Mouse (Mus musculus): ENCODE measurements around the gene Rfx2. TPM values are rescaled to one million over a fixed set of nuclear protein-coding genes. Genes with fewer than 3 reads are reported as not detected.

The Rfx2 gene
- polyA plus RNA-seq (2014; fragmentation: Nextera tagmentation; extraction: Ambion mirVana) = 4.3 and 4.8 TPM in 2 replicates

- H3K9ac ChIP-seq = peak within 1 kb of the TSS; percentile 61
- H3K4me1 ChIP-seq (ENCODE audit: insufficient read depth) = no peaks in the 10 kb centered on the region; the same call in 1 of the 2 replicates
- 0 out of 2 replicates have a peak within 1 kb of the TSS, but pooled peaks have one; percentile 10 for H3K27ac ChIP-seq (ENCODE audit: low read depth)
- under 1% methylated on average over 42 of the region's 62 CpGs for WGBS
- DNase-seq (peak; percentile 35), ATAC-seq (ENCODE audit: insufficient read depth) (no peak; the same call in 1 of the 2 replicates)
- peak within 1 kb of the TSS; percentile 64 for H3K4me3 ChIP-seq (ENCODE audit: low read depth, low read length)
- H3K9me3 ChIP-seq (ENCODE audit: low read depth, low read length) = no peaks in the 10 kb centered on the region
- H3K27me3 ChIP-seq (ENCODE audit: insufficient read depth, low read length) = peaks cover 15% of the 10 kb centered on the region
- TF ChIP-seq CTCF (IDR thresholded peaks at IDR 0.05; ENCODE audit: low read depth) = no peak
- H3K4me2 ChIP-seq = peak within 1 kb of the TSS; percentile 86
- no peaks in the 10 kb centered on the region for H3K36me3 ChIP-seq (ENCODE audit: insufficient read depth)
These were observed at the start of gene Rfx2 for GRCm38 (mm10) chr17:56830411-56831110. TSS of gene Rfx2 (minus strand) at chr17:56831013.

GRCm38 (mm10) chr17:56877426-56877825 lies 46.6 kb upstream of the Rfx2 start:
- ATAC-seq (ENCODE audit: insufficient read depth) (no peak), DNase-seq (no peak)
- no peak overlapping the region for H3K4me2 ChIP-seq
- TF ChIP-seq CTCF (IDR thresholded peaks at IDR 0.05; ENCODE audit: low read depth) = no peak
- no peaks in the 10 kb centered on the region for H3K36me3 ChIP-seq (ENCODE audit: insufficient read depth)
- no peak overlapping the region for H3K9ac ChIP-seq
- no peak overlapping the region for H3K27ac ChIP-seq (ENCODE audit: low read depth)
- H3K27me3 ChIP-seq (ENCODE audit: insufficient read depth, low read length) = no peaks in the 10 kb centered on the region
- H3K9me3 ChIP-seq (ENCODE audit: low read depth, low read length) = no peaks in the 10 kb centered on the region
- H3K4me3 ChIP-seq (ENCODE audit: low read depth, low read length) = no peak overlapping the region
- 86% methylated on average over 19 of the region's 19 CpGs for WGBS
- H3K4me1 ChIP-seq (ENCODE audit: insufficient read depth) = no peaks in the 10 kb centered on the region

- ATAC-seq (ENCODE audit: insufficient read depth) (no peak), DNase-seq (no peak)
- no peaks in the 10 kb centered on the region for H3K4me1 ChIP-seq (ENCODE audit: insufficient read depth)
- no peak overlapping the region for H3K9ac ChIP-seq
- no peak overlapping the region for H3K4me2 ChIP-seq
- TF ChIP-seq CTCF (IDR thresholded peaks at IDR 0.05; ENCODE audit: low read depth) = no peak
- H3K4me3 ChIP-seq (ENCODE audit: low read depth, low read length) = no peak overlapping the region
- H3K9me3 ChIP-seq (ENCODE audit: low read depth, low read length) = no peaks in the 10 kb centered on the region
- WGBS = 57% methylated on average over 8 of the region's 8 CpGs
- H3K36me3 ChIP-seq (ENCODE audit: insufficient read depth) = no peaks in the 10 kb centered on the region
- H3K27ac ChIP-seq (ENCODE audit: low read depth) = no peak overlapping the region
- H3K27me3 ChIP-seq (ENCODE audit: insufficient read depth, low read length) = no peaks in the 10 kb centered on the region
These were observed 46.2 kb upstream of the Rfx2 start for GRCm38 (mm10) chr17:56876981-56877380.

GRCm38 (mm10) chr17:56876465-56876864 lies 45.7 kb upstream of the Rfx2 start:
- H3K36me3 ChIP-seq (ENCODE audit: insufficient read depth) = no peaks in the 10 kb centered on the region
- H3K27ac ChIP-seq (ENCODE audit: low read depth) = no peak overlapping the region
- H3K4me3 ChIP-seq (ENCODE audit: low read depth, low read length) = no peak overlapping the region
- no peaks in the 10 kb centered on the region for H3K4me1 ChIP-seq (ENCODE audit: insufficient read depth)
- TF ChIP-seq CTCF (IDR thresholded peaks at IDR 0.05; ENCODE audit: low read depth) = no peak
- 78% methylated on average over 3 of the region's 3 CpGs for WGBS
- H3K27me3 ChIP-seq (ENCODE audit: insufficient read depth, low read length) = no peaks in the 10 kb centered on the region
- H3K4me2 ChIP-seq = no peak overlapping the region
- H3K9ac ChIP-seq = no peak overlapping the region
- DNase-seq (no peak), ATAC-seq (ENCODE audit: insufficient read depth) (no peak; the same call in 1 of the 2 replicates)
- no peaks in the 10 kb centered on the region for H3K9me3 ChIP-seq (ENCODE audit: low read depth, low read length)

- no peaks in the 10 kb centered on the region for H3K36me3 ChIP-seq (ENCODE audit: insufficient read depth)
- ATAC-seq (ENCODE audit: insufficient read depth) (no peak), DNase-seq (no peak)
- no peaks in the 10 kb centered on the region for H3K4me1 ChIP-seq (ENCODE audit: insufficient read depth)
- no peak within 1 kb of the TSS for H3K4me3 ChIP-seq (ENCODE audit: low read depth, low read length)
- 70% methylated on average over 12 of the region's 12 CpGs for WGBS
- no peak within 1 kb of the TSS for H3K9ac ChIP-seq
- no peak within 1 kb of the TSS for H3K4me2 ChIP-seq
- TF ChIP-seq CTCF (IDR thresholded peaks at IDR 0.05; ENCODE audit: low read depth) = no peak
- no peak within 1 kb of the TSS for H3K27ac ChIP-seq (ENCODE audit: low read depth)
- H3K9me3 ChIP-seq (ENCODE audit: low read depth, low read length) = no peaks in the 10 kb centered on the region
- H3K27me3 ChIP-seq (ENCODE audit: insufficient read depth, low read length) = no peaks in the 10 kb centered on the region
These were observed 44.3 kb upstream of the Rfx2 start, which contains the start of gene 1700061G19Rik for GRCm38 (mm10) chr17:56874936-56875651. TSS of gene 1700061G19Rik (plus strand) at chr17:56875477.

- ATAC-seq (ENCODE audit: insufficient read depth) (no peak), DNase-seq (no peak)
- Histone ChIP-seq H3K27ac (ENCODE audit: low read depth) (no peak within 1 kb of the TSS), H3K4me2 (no peak within 1 kb of the TSS), H3K9ac (no peak within 1 kb of the TSS), H3K9me3 (ENCODE audit: low read depth, low read length) (no peaks in the 10 kb centered on the region), H3K27me3 (ENCODE audit: insufficient read depth, low read length) (no peaks in the 10 kb centered on the region), H3K4me1 (ENCODE audit: insufficient read depth) (no peaks in the 10 kb centered on the region), H3K36me3 (ENCODE audit: insufficient read depth) (no peaks in the 10 kb centered on the region), H3K4me3 (ENCODE audit: low read depth, low read length) (no peak within 1 kb of the TSS)
- TF ChIP-seq CTCF (IDR thresholded peaks at IDR 0.05; ENCODE audit: low read depth) = no peak
- 75% methylated on average over 2 of the region's 2 CpGs for WGBS
These were observed 43.4 kb upstream of the Rfx2 start, which contains the start of gene Acsbg2 for GRCm38 (mm10) chr17:56874237-56874636. TSS of gene Acsbg2 (minus strand) at chr17:56874447.

GRCm38 (mm10) chr17:56872512-56872911 lies 41.7 kb upstream of the Rfx2 start:
- DNase-seq (no peak), ATAC-seq (ENCODE audit: insufficient read depth) (no peak)
- Histone ChIP-seq H3K4me2 (no peak overlapping the region), H3K9me3 (ENCODE audit: low read depth, low read length) (no peaks in the 10 kb centered on the region), H3K27me3 (ENCODE audit: insufficient read depth, low read length) (no peaks in the 10 kb centered on the region), H3K36me3 (ENCODE audit: insufficient read depth) (no peaks in the 10 kb centered on the region), H3K4me1 (ENCODE audit: insufficient read depth) (no peaks in the 10 kb centered on the region), H3K4me3 (ENCODE audit: low read depth, low read length) (no peak overlapping the region), H3K9ac (no peak overlapping the region), H3K27ac (ENCODE audit: low read depth) (no peak overlapping the region)
- 69% methylated on average over 7 of the region's 7 CpGs for WGBS
- no peak for TF ChIP-seq CTCF (IDR thresholded peaks at IDR 0.05; ENCODE audit: low read depth)

Measured in lung, embryonic 14.5 days (tissue).